Mouse (Mus musculus) testis, adult 2 months (tissue): ENCODE measurements around the gene Palm2.
A peak's percentile ranks its signal among the peaks of the same experiment; 100 is the strongest.

Experiments
- CTCF ChIP-seq: fragments of 200-500 bp; IDR thresholded peaks from 2 replicates; pipeline ENCODE4 v1.5.1; 2012; ENCODE audit warnings: low read depth, mild to moderate bottlenecking, inconsistent platforms, low read length, moderate library complexity; ENCODE audit not compliant: control insufficient read depth, insufficient read depth, insufficient replicate concordance
- POLR2A ChIP-seq: fragments of 200-500 bp; IDR thresholded peaks from 2 replicates; pipeline ENCODE4 v1.6.1; 2012; ENCODE audit warnings: low read depth, mild to moderate bottlenecking, inconsistent platforms, low read length, moderate library complexity; ENCODE audit not compliant: control insufficient read depth

GRCm38 (mm10) chr4:57723659-57724058, 289.6 kb downstream of the Palm2 start:
- peak; percentile 23; the same call in 1 of the 2 replicates for TF ChIP-seq CTCF
- no peak for TF ChIP-seq POLR2A
